Mouse (Mus musculus) lung, postnatal 4 days (tissue): ENCODE results near the gene Bloc1s5.
"Not testable (repeated sequence)": the region's sequence is repeated elsewhere in the genome, so short reads cannot be mapped to it uniquely, and the experiment has no call there.

Experiments used
- DNase-seq, 2 experiments: peaks; one replicate each; pipeline ENCODE4 v3.0.0; 2021

The Bloc1s5 gene

DNA sequence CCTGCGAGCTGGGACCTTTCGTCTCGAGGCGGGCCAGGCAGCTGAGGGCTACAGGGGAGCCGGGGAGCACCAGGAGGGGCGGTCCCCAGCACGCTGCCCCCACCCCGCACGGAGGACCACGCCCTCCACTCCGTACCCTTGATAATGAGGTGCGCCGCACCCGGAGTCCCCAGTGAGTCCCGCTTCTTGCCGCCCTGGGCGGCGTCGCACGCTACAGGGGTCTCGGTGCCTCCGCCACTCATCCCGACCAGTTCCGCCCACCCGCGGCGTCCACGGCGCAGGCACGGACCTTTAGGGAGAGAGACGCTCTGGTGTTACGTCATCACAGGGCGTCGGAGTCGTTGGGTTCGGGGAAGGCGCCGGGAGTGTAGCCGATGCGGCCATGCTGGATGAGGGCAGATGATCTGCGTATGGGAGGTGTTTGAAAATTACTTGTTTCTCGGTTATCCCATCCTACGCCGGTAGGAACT is at the start of gene Bloc1s5:
Bloc1s5 (minus strand) TSS at position 310 of the 470 bp plus-strand sequence.
- DNase-seq, result peak; percentile 94 to 96

DNA sequence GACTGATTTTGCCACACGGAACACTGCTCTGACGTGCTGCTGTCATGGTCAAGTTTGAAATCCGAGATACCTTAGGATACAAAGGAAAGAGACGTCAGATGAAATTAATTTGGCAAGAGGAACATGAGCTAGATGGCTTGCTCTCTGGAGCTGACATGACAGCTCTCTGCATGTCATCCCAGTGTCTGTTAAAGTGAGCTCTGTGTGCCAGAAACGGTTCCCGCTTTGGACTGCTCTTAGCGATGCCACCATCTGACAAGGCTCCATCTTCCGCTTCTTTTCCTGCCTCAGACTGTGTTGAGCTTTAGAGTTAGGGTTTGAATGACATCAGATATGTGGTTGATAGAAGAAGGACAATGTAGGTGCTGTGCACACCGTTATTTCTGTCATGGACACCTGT is 37.4 kb upstream of the Bloc1s5 start:
- no peak for DNase-seq

DNA sequence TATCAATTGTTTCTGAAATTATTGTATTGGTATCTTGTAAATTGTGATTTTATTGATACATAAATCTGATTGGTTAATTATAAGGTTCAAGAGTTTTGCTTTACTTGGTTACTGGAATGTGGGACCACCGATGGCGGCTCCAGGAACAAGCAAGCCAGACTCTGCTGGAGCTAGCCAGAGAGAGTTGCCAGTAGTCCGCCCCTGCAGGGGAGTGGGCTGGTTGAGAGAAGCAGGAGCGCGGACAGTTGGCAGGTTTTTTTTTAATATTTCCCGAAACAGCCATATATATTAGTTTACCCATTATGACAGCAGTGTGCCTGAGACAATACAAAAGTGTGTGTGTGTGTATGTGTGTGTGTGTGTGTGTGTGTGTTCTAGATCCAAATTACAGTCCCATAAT is 36.5 kb upstream of the Bloc1s5 start:
- DNase-seq, result not testable (repeated sequence)

DNA sequence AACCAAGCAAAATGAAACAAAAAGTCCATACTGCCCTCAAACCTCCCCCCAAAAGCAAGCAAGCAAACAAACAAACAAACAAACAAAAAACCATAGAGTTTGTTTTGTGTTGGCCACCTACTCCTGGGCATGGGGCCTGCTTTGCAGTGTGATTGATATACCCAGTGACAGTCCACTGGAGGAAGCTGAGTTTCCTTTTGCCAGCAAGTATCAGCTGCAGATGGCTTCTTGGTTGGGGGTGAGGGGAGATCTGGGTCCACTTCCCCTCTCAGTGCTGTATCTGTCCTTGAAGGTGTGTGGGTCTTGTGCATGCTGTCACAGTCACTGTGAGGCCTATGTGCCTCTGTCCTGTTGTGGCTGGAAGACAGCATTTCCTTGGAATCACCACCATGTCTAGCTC is 35.1 kb upstream of the Bloc1s5 start:
- no peak for DNase-seq

DNA sequence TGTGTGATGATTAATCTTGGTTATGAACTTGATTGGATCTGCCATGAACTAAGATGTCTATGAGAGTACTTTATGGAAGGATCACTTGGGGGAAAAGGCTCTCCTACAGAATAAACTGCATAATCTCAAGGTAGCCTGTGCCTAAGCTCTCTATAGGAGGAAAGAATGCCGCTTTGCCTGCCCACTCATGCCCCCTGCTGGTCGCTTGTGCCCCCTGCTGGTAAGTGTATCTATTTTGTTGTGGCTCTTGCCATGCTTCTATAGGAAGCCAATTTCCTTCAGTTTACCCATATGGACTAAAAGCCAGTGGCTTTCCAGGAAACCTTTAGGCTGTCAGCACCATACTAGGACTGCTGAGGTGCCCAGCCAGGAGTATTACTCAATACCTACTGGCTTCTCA is 33.6 kb upstream of the Bloc1s5 start:
- DNase-seq, result peak; percentile 34 to 58

DNA sequence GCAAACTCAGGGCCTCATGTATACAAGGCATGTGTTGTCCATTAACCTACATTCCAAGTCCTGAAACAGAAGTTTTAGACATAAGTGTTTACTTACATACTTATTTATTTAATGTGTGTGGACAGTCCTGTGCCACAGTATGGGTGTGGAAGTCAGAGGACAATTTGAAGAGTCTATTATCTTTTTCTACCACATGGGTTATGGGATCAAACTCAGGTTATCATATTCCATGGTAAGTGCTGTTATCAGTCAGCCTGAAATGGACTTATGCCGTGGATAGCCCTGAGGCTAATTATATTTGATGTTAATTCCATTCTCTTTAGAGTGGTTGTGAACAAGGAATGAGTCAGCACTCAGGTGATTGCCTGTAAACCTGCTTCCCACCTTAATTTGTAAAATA is 29.8 kb upstream of the Bloc1s5 start:
- no peak for DNase-seq

DNA sequence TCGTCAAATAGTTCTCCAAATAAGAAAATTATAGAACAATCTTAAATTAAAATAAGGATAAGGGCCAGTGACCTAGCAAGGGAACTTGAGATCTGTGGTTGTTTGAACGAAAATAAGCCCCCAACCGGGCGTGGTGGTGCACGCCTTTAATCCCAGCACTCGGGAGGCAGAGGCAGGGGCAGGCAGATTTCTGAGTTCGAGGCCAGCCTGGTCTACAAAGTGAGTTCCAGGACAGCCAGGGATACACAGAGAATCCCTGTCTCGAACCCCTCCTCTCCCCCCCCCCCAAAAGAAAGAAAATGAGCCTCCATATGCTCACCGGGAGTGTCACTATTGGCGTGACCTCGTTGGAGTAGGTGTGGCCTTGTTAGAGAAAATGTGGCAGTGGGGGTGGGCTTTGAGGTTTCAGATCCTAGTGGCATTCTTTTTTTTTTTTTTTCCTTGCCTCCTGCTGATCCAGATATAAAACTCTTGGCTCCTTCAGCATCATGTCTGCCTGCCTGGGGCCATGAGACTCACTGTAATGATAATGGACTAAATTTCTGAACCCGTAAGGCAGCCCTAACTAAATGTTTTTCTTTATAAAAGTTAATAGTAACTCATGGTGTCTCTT is 24.7 kb upstream of the Bloc1s5 start:
- DNase-seq, result no peak

DNA sequence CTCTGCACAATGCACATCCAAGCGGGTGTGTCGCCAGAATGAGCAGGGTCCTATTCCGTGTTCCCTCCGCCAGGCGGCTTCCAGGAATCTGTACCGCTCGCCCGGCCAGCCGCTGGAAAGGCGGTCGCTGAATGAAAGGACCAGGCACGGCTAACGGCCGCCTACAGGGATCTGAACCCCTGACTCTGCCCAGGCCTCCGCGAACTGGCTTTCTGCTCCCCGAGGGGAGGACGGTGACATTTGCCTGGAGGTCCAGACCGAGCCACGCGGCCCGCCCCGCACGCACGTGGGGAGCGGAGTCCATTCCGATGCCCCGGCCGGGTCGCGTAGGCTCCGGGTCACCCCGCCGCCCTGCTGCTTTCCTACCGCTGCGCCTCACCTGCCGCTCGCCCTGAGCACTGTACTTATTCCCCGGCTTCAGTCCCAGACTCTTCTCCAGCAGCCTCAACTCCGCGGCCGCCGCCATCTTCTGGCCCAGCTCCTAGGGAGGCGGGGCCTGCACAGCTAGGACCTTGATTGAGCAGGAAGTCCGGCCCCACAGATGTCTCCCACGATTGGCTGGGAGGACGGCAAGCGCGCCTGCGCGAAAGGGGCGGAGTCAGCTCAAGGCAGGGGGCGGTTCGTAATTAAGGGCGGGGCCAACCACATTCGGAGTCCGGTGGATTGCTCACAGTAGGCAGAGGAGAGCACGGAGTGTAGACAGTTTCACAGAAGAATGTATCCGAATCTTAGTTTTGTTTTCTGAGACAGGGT is 23.8 kb upstream of the Bloc1s5 start, which contains the start of gene Eef1e1:
Eef1e1 (minus strand) TSS at position 531 of the 753 bp plus-strand sequence.
- peak; percentile 97 for DNase-seq

DNA sequence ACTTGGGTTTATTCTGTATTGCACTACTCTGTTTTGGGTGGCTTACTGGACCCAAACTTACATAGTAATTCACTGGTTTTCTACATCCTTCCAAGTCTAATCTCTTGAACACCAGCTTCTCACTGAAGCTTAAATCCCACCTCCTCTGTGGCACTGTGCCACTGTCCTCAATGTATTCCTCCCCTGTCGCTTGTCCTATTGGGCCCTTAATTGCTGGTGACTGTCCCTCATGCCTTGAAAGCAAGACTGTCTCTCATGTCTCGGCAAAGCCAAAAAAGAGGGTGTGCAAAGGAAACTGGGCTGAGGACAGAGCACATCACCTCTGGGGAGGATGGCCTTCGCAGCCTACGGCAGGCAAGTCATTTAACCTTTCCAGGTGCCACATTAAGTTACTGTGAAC is 23.0 kb upstream of the Bloc1s5 start:
- DNase-seq, result no peak

DNA sequence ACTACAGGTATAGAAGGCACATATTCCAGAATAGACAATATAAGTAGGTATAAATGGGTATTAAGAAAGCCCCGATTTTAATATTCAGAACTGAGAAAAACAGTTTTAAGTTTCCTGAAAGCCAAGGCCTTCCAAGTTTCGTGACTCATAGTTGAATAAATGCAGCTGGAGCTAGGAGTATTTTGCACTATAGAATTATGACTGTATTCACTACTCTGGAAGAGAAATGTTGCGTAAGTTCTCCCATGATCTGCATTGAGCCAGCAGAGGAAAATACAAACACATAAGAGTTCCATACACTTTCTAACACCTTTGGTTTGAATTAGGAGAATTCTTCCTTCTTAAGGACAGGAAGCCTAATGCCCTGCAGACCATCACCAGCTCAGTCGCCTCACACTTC is 15.4 kb upstream of the Bloc1s5 start:
- DNase-seq, result no peak

DNA sequence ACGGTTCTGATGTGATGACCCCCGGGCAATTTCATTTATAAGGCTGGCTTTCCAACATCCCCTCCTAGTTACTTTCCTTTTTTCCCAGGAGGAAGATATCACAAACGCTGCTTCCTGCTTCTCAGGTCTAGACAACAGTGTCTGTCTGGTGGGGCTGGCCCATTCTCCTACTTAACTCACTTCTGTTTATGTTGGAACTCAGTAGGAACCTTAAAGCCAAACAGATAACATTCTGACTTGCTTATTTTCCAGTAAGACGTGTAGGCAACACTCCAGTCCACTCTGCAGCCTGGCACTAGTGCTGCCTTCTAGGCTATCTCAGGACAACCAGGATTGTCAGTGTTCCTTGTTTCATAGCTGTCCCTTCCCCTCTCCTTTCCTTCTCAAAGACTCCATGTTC is 14.2 kb upstream of the Bloc1s5 start:
- DNase-seq, result peak in 1 of 2 experiments; percentile 23

DNA sequence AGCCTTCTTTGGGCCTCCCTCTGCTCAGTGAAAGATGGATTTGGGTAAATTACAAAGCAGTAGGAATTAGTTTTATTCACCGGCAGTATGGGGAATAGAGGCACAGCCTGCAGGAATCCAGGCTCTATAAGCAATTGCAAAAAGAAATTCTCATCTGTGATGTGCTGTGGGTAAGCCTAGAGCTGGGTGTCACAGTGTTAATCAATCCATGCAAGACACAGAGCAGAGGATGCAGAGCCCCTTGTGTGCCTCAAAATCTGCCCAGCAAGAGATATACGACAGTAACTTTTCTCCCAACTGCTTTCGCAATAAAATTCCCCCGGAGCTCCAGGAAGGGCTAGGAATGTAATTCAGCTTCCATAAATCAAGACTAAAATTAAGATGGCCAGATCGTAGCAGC is 6.5 kb upstream of the Bloc1s5 start:
- no peak for DNase-seq

DNA sequence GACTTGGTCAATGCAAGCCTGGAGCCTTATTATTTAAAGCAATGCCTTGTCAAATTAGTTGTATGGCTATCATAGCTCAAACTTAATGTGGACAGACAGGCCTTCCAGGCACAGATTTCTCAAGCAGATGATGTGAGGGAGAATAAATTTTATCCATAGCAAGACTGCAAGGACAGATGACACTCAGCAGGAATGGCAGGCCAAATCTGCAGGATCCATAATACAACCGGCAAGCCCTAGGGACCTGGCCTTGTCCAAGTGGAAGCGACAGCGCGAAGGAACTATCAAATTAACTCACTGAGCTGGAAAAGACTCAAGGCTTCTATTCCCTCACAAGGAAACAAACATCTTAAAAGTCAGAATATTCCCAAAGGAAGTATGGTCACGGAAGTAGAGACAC is 6.1 kb upstream of the Bloc1s5 start:
- DNase-seq, result no peak

DNA sequence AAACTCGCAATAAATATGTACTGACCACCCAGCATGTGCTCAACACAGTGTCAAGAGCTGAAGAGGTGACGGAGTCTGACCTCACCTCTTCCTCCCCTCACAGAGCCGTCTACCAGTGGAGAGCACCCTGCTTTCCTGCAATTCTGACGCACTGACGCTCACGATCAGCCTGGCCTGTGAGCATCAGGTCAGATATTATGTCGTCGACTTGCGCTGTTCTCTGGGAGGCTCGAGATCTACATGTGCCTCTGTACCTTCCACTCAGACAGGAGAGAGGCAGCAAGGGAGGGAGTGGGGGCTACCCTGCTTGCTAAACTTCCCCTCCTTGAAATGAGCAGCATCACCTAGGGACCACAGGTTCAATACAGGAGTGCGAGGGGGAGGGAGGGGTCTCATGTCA is 3.8 kb upstream of the Bloc1s5 start:
- no peak for DNase-seq

DNA sequence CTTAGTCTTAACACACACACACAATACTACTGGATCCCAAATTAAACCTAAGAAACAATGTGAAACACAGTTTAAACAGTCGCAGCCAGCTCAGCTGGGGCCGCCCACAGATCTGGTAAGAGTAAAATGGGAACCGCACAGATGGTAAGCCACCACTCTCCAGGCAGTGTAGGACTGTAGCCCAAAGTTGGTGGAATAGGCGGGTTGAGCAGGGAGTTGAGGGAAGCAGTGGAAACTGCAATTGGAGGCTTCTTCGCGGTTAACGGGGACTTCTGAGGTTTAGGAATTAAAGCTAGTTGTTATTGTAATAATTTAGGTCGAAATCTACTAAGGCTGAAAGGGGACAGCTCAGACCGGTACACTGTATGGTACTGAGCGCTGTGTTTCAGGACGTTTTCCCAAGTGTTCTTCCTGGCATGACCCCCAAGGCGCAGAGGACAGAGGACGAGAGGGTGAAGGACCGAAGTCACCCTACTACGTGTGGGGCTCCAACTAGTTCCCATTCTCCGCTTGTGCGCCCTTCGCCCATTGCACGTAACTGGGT is 581 bp downstream of the Bloc1s5 start:
- peak in 1 of 2 experiments; percentile 24 for DNase-seq

DNA sequence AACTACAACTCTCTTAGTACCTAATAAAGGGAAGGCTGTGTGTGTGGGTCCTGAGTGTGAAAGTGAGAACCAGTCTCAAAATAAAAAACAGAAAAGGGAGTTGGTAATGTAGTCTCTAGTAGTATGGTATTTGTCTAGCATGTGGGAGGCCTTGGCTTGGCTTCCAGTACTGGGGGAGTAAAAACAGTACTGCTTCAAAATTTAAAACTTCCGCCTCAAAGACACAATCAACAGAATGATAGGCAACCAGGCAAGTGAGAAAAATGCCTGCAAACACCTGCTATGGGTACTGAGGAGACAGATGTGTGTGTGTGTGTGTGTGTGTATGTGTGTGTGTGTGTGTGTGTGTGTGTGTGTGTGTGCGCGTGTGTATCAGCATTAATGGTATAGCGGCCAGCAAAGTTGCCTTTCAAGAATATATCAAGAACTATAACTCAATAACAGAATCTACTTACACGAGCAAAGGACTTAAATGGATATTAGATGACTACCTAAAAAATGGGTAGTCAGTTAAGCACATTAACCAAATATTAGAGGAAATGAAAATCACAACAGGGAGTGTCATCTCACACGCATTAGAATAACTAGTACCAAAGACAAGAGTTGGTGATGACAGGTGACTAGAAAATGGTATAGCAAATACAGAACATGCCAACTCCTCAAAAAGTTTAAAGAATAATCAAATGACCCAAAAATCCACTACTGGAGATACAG is 1.5 kb downstream of the Bloc1s5 start:
- no peak for DNase-seq

DNA sequence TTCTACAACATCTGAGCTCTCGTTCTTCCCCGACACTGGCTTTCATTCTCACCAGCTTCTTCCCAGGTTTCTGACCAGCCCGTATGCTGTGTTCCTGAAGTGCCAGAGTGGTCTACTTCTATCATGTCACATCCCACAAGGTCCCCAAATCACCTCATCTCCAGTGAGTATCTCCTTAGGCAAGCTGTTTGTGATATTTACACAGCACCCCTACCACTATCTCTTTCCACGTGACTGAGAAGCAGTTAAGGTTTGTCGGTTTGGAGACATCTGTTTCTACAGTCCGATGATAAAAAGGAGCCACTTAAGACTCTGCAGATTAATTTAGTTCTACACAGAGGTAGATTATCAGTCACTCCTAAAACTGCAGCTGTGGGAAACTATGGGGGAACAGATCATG is 2.4 kb downstream of the Bloc1s5 start:
- no peak for DNase-seq

DNA sequence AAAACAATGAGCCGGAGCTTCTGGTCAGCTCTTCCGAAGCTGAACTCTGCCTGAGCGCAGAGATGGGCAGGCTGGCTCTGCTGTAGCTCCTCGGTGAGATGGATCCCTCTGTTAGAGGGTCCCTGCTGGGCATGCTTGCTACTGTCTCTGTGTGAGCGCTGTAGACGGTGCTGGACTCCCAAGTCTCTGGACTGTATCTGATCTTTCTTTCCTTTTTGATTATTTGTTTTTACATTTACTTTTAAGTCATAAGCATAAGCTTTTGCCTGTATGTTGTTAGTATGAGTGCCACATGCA is 8.7 kb downstream of the Bloc1s5 start:
- DNase-seq, result no peak

DNA sequence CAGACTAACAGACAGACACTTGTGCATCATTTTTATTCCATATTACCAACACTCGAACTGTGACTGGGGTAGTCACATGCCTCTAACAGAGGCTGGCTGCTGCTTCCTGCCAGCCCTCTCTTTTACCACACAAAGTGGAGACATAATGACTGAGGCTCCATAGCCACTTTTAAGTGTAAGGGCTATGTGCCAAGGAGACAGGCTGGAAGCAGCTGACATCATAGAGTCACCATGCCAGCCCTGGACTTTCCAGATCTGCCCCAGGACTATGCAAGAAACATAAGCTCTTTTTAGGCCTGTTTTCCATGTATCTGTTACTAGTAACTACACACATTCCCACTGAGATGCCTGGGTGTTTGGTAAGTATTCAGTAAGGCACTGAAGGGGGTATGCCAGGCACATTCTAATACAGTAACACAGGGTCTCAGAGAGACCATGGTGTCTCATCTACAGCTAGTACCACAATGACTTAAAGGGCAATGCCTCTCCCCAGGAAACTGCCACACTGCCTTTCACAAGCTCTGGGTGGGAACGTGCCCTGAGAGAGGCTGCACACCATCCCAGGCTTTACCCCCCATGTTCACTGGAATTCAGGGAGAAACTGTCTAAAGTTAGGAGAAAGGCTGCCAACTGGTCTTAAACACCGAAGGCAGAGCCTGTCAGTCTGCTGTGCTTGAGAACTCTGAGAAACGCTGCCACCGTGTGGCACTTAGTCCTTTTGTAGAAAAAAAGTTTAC is 9.2 kb downstream of the Bloc1s5 start:
- DNase-seq, result peak; percentile 58

DNA sequence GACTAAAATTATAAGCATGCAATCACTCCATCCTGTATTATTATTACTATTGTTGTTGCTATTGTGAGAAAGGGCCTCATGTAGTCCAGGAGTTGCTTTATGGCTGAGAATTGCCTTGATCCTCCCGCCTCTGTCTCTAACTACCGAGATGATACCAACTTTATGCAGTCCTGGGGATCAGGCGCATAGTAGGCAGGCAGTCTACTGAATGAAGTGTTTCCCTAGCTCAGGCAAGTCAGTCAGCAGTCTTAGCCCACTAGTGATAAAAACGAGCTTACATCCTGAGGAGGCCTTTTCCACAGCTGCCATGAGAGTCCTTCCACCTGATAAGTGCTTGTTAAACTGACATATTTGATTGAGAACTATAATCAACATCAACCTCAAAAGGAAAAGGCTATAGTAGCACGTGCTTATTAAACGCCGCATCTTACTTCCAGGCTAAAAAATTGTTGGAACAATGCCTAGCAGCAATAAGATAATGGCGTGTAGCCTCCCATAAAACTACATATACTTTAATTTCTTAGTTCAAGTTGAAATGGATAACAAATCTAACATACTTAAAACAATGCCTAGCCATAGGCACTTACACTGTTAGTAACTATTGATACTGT is 10.5 kb downstream of the Bloc1s5 start:
- DNase-seq, result no peak

DNA sequence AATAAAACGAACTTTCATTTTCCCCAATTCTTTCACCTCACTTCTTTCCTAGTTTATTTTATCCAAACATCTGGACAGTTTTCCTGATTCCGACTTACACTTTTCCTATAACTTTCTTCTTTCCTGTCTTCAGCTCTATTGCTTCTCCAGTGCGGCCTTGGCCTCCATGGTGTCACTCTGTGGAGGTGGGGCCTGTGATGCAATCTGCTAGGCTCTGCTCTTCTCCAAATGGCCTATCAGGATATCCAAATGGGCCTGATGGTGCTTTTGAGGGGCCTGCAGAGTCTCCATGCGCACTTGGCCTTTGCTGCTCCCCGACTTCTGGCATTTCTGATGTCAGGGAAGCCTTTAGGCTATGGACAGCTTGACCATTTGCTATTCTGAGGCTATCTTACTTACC is 11.6 kb downstream of the Bloc1s5 start:
- DNase-seq, result no peak

DNA sequence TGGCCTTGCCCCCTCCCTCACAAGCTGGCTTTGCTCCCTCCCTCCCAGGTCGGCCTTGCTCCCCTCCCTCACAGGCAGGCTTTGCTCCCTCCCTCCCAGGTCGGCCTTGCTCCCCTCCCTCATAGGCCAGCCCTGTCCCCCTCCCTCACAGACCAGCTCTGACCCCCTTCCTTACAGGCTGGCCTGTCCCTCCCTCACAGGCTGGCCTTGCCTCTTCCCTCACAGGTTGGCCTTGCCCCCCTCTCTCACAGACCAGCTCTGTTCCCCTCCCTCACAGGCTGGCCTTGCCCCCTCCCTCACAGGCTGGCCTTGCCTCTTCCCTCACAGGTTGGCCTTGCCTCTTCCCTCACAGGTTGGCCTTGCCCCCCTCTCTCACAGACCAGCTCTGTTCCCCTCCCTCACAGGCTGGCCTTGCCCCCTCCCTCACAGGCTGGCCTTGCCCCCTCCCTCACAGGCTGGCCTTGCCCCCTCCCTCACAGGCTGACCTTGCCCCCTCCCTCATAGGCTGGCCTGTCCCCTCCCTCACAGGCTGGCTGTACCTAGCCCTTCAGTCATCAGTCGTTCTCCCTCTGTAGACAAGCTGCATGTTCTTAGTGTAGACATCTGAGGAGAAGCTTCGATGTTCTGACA is 16.8 kb downstream of the Bloc1s5 start:
- DNase-seq, result not testable (repeated sequence)
